Mouse (Mus musculus) fibroblast of lung, adult 2 months (primary cell): ENCODE measurements at regions not wholly inside any gene's neighbourhood (a gene's known extent, or its start where the extent isn't known, plus 50 kb on each side); places are given as distances from the start of the nearest gene placed in this dataset.

ENCODE experiments used
- DNase-seq: peaks from one replicate; pipeline ENCODE4 v3.0.0-alpha.2; 2011; ENCODE audit warnings: low read depth

DNA sequence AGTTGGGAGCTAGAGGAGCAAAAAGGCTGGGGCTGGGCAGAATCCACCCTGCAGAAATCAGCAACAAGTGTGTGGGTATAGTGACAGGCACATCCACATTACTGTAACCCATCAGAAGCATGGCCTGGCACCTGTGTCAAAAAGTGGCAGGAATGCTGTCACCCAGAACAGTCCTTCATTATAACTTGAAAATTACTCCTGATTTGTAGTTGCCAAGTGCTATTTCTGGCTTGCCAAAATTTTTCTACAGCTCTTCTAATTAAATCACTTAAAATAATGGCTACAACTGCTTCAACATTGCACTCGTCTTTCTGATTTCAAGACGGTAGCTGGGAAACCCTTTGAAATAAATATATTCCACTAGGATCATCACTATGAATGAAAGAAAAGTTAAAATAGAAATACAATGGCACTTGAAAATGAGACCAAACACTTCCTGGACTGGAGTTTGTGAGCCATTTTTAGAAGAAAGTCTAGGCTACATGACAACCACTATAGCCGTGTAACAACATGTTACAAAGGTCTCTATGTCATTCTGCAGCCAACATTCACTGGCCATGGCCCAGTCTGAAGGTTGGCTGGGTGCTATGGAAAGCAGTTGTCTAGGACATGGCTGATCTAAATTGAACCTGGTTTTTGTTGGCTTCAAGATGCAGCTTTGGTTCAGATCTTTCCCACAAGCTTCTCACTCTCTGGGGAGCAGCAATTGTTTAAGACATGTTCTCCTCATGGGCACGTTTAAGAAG lies 190.6 kb upstream of the Tapt1 start:
- no peak for DNase-seq

DNA sequence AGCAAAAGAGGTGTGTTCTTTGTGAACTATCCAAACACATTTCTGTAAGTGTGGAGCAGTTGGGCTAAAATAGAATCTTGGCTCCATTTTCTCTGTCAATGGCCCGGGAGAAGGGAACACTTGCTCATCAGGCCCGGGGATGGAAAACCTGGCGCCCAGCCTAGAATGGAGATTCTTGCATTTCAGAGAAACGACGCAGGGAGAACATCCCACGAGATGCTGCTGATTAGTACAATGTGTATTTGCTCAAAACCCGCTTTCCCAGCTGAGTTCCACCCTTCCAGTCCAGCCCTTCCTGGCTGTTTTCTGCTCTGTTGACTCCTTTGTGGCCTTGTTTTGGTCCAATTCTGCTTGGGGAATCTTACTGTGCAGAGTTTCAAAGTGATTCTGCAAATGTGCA lies 188.0 kb upstream of the Tapt1 start:
- DNase-seq = peak; percentile 70

DNA sequence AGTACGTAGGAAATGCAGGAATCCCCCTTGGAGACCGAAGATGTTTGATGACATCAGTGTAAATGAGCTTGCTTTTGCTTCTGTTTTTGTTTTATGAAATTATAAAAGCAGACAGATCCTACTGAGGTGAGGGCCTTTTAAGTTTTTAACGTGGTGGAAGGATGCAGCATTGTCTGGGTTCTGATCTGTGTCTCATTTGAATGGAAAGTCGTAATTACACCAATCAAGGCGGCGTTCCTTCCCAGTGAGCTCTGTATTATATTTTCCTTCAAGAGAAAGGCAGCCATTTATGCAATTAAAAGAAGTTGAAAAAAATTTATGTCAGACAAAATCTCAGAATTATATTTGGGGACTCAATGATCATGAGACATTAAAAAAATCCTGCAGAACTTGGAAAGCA lies 176.9 kb upstream of the Tapt1 start:
- DNase-seq = no peak

DNA sequence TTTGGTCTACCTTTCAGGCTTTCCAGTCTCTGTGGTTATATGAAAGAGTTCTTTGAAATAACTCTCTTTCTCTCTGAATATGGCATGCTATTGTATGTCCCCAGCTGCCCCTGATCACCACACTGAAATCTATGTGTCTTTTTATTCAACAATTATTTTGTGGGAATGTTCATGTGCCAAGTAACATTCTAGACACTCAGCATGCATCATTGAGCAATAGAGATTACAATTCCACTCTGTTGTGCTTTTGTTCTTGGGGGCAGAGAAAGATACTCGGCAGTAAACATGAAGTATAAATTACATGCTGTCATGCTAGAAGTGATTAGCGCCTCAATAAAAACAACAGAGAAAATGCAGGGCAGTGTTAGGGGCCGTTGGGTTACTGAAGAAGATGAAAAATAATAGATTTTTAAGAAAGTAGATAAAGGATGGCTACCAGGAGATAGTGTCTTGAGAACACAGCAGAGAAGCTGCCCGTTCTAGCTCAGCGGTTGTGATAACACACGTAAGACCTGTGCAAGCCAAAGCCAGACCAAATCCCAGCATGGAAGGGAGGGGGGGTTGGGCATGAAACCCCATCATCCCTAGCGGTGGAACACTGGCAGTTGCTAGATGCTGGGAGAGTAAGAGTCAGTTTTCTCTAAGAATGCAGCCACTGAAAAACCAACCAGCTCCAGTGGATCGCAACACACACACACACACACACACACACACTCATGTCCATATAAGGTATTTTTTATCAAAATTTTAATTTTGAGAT lies 174.3 kb upstream of the Tapt1 start:
- no peak for DNase-seq

DNA sequence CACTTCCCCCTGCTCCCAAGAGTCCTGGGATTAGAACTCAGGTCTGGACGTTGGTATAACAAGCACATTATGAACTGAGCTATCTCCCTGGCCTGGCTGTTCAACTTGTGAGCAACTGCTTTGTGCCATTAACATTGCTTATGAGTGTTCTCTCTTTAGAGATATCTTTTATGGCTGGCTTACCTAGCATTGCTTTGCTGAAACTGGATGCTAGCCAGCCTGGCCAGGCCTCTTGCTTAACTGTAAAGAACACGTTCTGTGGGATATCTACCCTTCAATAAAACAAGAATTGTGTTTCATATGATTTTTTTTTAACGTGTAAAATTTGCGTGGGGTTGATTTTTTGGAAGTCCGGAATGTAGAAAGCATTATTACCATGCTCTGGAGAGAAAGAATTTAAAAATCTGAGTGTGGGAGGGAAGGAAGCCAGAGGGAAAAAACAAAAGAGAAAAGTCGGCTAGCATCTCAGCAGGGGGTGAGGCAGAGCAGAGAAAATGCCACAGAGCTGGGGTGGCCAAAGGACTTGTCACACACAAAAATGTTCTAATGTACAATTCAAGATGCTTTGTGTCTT lies 160.9 kb upstream of the Tapt1 start:
- DNase-seq = peak; percentile 19

DNA sequence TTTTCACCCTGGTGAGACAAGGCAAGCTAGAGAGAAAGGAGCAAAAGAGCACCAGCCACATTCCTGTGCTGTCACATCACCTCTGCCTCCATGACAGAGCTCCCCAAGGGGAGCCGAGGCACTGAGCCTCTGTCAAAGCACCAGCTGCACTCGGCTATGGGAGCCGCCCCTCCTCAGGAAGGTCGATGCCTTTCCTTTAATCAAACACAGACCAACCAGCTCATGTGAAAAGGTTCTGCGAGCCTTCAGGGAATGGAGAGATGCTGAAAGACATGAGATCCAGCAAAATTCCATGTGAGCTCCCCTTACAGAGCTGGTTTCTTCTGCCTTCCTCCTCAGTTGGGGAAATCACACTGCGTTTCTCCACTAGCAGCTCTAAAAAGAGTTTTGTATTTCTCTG lies 159.8 kb upstream of the Tapt1 start:
- no peak for DNase-seq

DNA sequence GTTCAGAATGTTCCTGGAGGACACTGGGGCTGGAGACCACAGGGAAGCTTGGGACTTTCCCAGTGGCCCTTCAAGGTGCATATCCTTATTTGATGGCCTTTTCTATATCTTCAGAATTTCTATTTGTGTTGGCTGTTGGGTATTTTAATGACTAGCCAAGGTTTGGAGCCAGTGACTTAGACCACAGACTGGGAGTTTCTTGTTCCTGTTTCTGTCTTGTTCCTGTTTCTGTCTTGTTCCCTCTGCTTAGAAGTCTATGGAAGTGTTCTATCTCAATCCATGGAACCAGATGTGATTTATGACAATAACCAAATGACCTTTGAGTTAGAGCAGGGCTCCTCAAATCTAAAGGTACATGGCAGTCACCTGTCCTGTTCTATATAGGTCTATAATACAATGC lies 156.6 kb upstream of the Tapt1 start:
- no peak for DNase-seq

DNA sequence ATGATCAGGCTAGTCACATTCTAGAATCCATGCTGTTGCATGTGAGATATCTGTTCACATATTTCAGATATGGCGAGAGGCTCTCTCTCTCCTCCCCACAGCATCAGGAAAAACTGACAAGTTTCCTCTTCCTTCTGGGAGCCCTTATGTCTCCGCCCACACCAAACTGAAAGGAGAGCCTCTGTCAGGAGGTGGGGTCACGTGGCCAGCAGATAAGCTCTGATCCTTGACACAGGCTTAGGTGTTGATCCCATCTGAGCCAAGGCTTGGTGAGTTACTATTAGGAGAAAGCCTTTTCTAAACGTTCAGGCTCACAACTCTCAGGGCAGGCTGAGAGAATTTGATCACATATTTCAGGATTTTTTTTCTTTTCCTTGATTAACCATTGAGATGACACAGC lies 143.6 kb upstream of the Tapt1 start:
- DNase-seq = no peak

DNA sequence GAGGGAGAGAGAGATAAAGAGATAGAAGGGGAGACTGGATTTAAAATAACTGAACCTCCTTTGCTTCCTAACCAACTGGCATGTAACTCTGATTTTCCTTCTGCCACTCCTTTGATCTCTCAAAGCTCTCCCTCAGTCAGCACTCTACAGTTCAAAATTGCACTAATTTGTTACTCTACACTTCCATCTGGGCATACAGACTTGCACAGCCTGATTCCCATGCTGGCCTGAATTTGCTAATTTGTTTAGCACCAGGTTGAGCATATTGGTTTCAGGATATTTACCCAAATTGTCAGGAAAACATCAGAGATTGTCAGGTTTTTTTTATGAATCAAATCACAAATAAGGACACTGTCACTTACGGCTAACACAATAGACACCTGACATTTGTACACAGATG lies 125.9 kb upstream of the Tapt1 start:
- no peak for DNase-seq

DNA sequence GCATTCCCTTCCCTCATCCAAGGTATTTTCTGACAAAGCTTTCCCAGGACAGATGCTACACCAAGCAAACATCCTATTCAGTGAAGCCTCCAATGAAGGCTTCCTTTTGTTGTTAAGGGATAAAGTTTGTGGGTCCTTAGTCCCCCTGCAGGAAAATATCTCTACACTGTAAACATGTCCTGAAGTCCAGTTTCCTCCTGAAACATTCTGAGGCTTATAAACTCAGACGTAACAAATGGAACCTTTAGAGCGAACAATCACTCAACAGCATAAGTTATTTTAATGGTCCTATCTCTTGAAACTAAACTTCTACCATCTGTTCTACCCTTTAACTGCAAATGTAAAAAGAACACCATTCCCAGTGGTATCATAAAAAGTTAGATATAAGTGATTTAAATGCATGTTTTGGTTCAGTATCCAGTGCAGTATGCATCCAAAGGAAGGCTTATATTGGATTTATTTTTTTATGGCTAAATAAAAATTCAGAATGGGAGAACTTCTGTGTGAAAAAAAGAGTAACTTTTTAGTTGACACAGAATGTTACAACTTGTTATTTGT lies 115.1 kb upstream of the Tapt1 start:
- no peak for DNase-seq

DNA sequence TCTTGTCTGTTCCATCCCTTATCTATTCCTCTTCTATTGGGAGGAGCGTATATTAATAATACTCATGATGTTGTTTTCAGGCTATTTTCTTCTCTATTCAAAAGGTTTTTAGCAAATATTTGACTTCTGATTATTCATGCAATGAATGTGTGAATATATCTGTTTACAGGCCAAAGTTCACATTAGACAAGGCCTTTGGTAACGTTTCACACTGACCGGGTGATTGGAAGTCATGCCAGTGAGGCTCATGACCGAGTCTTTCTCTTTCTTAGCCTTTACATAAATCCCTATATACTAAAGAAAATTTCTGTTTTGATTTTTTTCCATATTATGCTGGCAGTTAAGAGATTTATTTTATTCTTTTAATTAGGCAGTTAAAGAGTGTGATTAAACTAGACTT lies 112.2 kb upstream of the Tapt1 start:
- no peak for DNase-seq

DNA sequence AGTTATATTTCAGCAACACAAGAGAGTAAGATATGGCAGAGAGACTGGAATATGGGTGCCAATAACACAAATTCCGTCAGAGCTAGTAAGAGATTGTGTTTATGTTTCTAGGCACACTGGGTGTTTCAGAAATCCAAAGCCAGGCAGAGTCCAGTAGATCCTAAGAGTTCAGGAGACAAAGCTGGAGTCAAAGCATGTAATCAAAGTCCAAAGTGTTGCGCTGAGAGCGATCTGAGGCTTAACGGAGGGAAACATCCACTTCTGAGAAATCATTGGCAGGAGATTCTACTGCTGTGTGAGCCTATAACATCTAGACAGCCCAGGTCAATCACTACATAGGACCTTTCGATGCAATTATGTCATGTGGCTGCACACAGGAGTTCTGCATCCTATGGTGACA lies 109.3 kb upstream of the Tapt1 start:
- DNase-seq = no peak

DNA sequence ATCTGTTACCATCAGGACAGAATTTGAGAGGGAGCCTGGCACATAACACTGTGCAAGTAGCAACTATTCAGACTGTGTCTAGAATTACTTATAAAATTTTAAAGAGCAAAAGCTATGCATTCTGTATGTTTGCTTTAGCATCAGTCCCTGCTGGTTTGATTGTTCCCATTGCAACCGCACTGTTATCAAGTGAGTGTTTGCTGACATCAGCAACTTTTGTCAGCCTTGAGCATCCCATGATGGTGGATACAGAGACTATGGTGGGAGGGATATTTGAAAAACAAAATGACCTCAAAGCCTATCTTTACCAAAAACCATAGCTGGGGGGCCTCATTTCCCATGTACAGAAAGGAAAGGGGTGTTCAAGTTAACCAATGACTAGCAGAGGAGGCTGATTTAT lies 93.2 kb upstream of the Tapt1 start:
- no peak for DNase-seq

DNA sequence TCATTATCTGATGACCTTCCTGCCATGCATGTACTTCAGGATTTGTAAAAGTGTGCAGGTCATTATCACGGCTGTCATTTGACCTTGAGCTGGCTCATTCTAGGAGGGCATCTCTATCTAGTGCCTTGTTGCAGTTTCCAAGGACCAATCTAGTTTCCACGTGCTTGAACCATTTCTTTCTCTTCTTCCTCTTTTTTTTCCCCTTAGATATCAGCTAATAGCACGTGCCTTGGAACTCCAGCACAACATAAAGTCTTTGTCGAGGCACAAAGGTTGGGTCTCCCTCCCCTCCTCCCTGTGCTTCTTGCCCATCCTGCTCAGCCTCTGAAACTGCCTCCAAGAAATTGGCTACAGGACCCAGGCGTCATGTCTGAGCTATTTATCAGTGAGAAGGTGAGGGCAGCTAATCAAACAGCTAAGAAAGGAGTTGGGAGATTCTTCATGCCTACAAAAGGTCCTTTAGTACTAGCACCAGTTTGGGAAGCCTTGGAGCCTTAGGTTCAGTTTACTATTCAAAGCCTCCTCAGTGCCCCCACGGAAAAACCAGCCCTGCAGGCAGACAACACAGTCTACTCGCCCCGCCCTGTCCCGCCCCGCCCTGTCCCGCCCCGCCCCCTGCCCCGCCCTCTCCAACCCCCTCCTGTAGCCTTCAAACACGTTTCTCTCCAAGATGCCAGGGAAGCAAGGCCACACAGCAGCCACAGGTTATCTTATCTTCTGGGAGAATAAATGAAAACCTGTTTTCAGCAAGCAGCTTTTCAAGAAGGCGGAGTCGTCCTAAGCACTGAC lies 80.5 kb upstream of the Tapt1 start:
- DNase-seq = no peak

DNA sequence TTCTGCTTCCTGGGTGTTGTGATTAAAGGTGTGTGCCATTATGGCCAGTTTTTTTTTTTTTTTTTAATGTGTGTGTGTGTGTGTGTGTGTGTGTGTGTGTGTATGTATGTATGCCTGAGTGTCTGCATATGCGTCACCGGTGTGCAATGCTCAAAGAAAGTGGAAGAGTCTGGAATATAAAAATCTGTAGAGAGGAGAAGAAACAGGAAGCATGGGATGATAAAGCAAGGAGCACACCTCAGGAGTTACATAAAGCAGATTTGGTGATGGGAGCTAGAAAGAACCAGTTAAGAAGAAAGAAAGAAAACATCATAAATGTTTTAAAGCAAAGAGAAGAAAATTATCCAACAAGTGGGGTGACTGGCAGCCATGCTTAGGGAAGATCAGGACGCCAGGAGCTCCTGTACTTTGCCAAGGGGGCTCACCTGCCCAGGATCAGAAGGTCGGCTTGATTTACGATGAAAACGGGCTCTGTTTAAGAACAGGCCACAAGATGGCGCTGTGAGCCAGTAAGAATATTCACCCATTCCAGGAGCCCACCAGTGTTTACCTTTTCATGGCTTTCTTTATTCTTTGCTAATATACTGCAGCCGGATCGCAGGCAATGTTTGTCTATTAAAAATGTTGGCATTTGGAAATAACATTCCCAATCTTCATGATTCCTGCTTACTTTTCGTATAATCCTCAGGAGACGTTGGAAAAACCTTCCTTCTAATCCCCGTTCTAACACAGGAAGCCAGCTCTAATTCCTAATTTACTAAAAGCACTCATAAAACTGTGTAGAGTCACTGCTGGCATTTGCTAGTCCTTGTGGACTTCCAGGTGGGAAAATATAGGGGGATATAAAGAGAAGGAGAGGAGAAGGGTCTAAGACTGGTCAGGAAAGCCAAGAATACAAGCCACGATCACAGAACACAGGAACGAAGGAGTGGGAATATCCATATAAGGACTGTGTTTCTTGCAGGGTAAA lies 77.7 kb upstream of the Tapt1 start:
- DNase-seq = peak; percentile 11

DNA sequence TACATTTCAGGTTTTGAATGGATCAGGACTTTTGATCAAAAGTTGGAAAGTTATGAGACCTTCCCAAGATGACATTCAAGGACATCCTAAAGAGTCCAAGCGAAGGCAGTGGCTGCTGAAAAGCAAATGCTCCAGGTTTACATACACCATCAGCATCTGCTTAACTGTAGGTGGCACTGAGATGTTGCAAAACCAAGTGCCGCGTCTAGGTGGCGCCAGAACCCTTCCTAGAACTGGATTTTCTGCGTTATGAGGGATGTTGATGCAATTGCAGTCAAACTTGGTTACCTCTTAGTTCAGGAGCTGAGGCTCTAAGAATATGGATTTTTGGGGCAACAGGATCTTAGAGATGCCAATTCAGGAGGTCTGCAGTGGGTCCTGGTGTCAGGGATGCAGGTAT lies 58.0 kb upstream of the Tapt1 start:
- DNase-seq = peak; percentile 38
